ENCODE assay signal across 10 mouse cellular contexts in genomic region chr11:102991681-102992080, GRCm38 (mm10). TPM values are rescaled to one million over a fixed set of nuclear protein-coding genes. Genes with fewer than 3 reads are reported as not detected.
A peak's percentile ranks its signal among the peaks of the same experiment; 100 is the strongest.
DNase-seq lines count a peak whose midpoint lies in the region; ATAC-seq and TF ChIP-seq lines count a peak whose summit lies in the region.
"Had no signal": no experiment of that assay in that cellular context is flagged by ENCODE, and none has a peak within 500 bp of the region (broad histone marks: within the 10 kb centered on the region; RNA-seq: fewer than 3 reads in every experiment).

No protein-coding gene starts in this region.

- peaks cover 29% of the 10 kb centered on the region for H3K36me3 ChIP-seq in heart, embryonic 10.5 days
- peaks cover 18% of the 10 kb centered on the region for H3K36me3 ChIP-seq in ES-Bruce4 (ENCODE audit: control insufficient read depth, insufficient read depth, low read length, poor library complexity, severe bottlenecking)
- peaks cover 29% of the 10 kb centered on the region for H3K36me3 ChIP-seq in forebrain, postnatal 0 days (ENCODE audit: insufficient read depth)

- TF ChIP-seq POLR2A in ES-Bruce4 (IDR thresholded peaks at IDR 0.05; ENCODE audit: insufficient read depth, low read length): no peak

- TF ChIP-seq EP300 in ES-Bruce4 (IDR thresholded peaks at IDR 0.05; ENCODE audit: insufficient read depth, low read depth, low read length): no peak

- no peak for TF ChIP-seq CTCF in ES-Bruce4 (IDR thresholded peaks at IDR 0.05; ENCODE audit: low read depth, low read length)
- no peak for TF ChIP-seq CTCF in forebrain, postnatal 0 days (IDR thresholded peaks at IDR 0.05; ENCODE audit: low read depth)

- peak overlapping the region; percentile 35 for H3K4me2 ChIP-seq in forebrain, postnatal 0 days (ENCODE audit: low read depth)

- 0 out of 2 replicates have a peak, but pooled peaks have one; percentile 19 for ATAC-seq in forebrain, postnatal 0 days

- DNase-seq in heart, embryonic 10.5 days (ENCODE audit: low spot score): no peak
- DNase-seq in heart, adult 8-10 months (ENCODE audit: low spot score): no peak
- DNase-seq in forebrain, postnatal 0 days: peak; percentile 25
- DNase-seq in mesoderm, embryonic 11.5 days (ENCODE audit: low read depth, low spot score): peak; percentile 50
- no peak for DNase-seq in testis, postnatal 14 days (ENCODE audit: low spot score)
- no peak for DNase-seq in adrenal gland, postnatal 4 days (ENCODE audit: low spot score in 2 of 2)
- DNase-seq in adrenal gland, adult 18-20 months (ENCODE audit: low spot score in 2 of 2): no peak
- DNase-seq: adrenal gland, adult 8-10 months had no signal

- H3K27me3 ChIP-seq in heart, embryonic 10.5 days (ENCODE audit: insufficient read depth, poor library complexity, severe bottlenecking): peaks cover 53% of the 10 kb centered on the region
- H3K27me3 ChIP-seq in ES-Bruce4 (ENCODE audit: control insufficient read depth, insufficient read depth, low read length, poor library complexity, severe bottlenecking): no peaks in the 10 kb centered on the region; the same call in 1 of the 2 replicates
- H3K27me3 ChIP-seq in forebrain, postnatal 0 days (ENCODE audit: insufficient read depth, low read length): peaks cover 8% of the 10 kb centered on the region

- H3K9ac ChIP-seq in ES-Bruce4 (ENCODE audit: low read depth, poor library complexity, severe bottlenecking): peak overlapping the region; percentile 12; the same call in 1 of the 2 replicates
- H3K9ac ChIP-seq in forebrain, postnatal 0 days: no peak overlapping the region

- 1% methylated on average over 16 of the region's 16 CpGs for WGBS in heart, embryonic 10.5 days
- WGBS in forebrain, postnatal 0 days: 4% methylated on average over 16 of the region's 16 CpGs

- peak overlapping the region; percentile 49 for H3K27ac ChIP-seq in heart, embryonic 10.5 days
- no peak overlapping the region for H3K27ac ChIP-seq in ES-Bruce4 (ENCODE audit: insufficient read depth, low read length)
- H3K27ac ChIP-seq in forebrain, postnatal 0 days (ENCODE audit: low read depth, low read length): no peak overlapping the region
- H3K27ac ChIP-seq: macrophage had no signal

- H3K4me1 ChIP-seq in heart, embryonic 10.5 days: peaks cover 28% of the 10 kb centered on the region
- H3K4me1 ChIP-seq in ES-Bruce4 (ENCODE audit: control insufficient read depth, insufficient read depth, low read length): peaks cover 2% of the 10 kb centered on the region
- H3K4me1 ChIP-seq in forebrain, postnatal 0 days (ENCODE audit: insufficient read depth): 0 out of 2 replicates have a peak, but pooled peaks cover 13% of the 10 kb centered on the region

- no peaks in the 10 kb centered on the region for H3K9me3 ChIP-seq in heart, embryonic 10.5 days
- H3K9me3 ChIP-seq in ES-Bruce4 (replicated peaks; ENCODE audit: control insufficient read depth, insufficient read depth, low read length, poor library complexity, severe bottlenecking): no peaks in the 10 kb centered on the region
- no peaks in the 10 kb centered on the region for H3K9me3 ChIP-seq in forebrain, postnatal 0 days (ENCODE audit: low read length)

- H3K4me3 ChIP-seq in heart, embryonic 10.5 days: peak overlapping the region; percentile 52
- H3K4me3 ChIP-seq in ES-Bruce4 (ENCODE audit: low read depth, low read length): peak overlapping the region; percentile 25; the same call in 1 of the 2 replicates
- no peak overlapping the region for H3K4me3 ChIP-seq in forebrain, postnatal 0 days (ENCODE audit: low read depth, low read length)

RNA-seq across cellular contexts. Expression of gene Nmt1, which starts 36.3 kb away (rescaled TPM):
- 58.4 and 59.0 TPM in 2 replicates for polyA plus RNA-seq in heart, embryonic 10.5 days (2016; fragmentation: Nextera tagmentation; extraction: Ambion mirVana)
- 10 to 100 TPM; 67.2 to 74.7 (median 70.0) TPM for total RNA-seq in heart, adult 8-10 months (2022)
- 101 TPM in 2 replicates for polyA plus RNA-seq in ES-Bruce4 (2011; ENCODE audit: insufficient read depth, insufficient read length, low read depth, missing spikeins)
- 63.2 and 64.1 TPM in 2 replicates for total RNA-seq in forebrain, postnatal 0 days (2014; rRNA removed)
- 35.0 and 36.7 TPM in 2 replicates for polyA plus RNA-seq in forebrain, postnatal 0 days (2015; fragmentation: Nextera tagmentation; extraction: Ambion mirVana)
- total RNA-seq in adrenal gland, postnatal 4 days (2021): 10 to 100 TPM; 77.3 to 79.8 TPM
- 100 to 1,000 TPM in 1 of 2 experiments, 10 to 100 TPM in 1; 97.0 to 100 TPM for total RNA-seq in adrenal gland, adult 18-20 months (2021)

RNA-seq across cellular contexts. Expression of gene Dcakd, which starts 36.5 kb away (rescaled TPM):
- polyA plus RNA-seq in heart, embryonic 10.5 days (2016; fragmentation: Nextera tagmentation; extraction: Ambion mirVana): 113 and 137 TPM in 2 replicates
- total RNA-seq in heart, adult 8-10 months (2022): 10 to 100 TPM; 54.2 to 95.5 (median 77.9) TPM
- polyA plus RNA-seq in ES-Bruce4 (2011; ENCODE audit: insufficient read depth, insufficient read length, low read depth, missing spikeins): 120 and 134 TPM in 2 replicates
- 136 and 148 TPM in 2 replicates for total RNA-seq in forebrain, postnatal 0 days (2014; rRNA removed)
- 173 and 191 TPM in 2 replicates for polyA plus RNA-seq in forebrain, postnatal 0 days (2015; fragmentation: Nextera tagmentation; extraction: Ambion mirVana)
- 100 to 1,000 TPM; 114 to 126 TPM for total RNA-seq in adrenal gland, postnatal 4 days (2021)
- 10 to 100 TPM; 44.7 to 54.1 TPM for total RNA-seq in adrenal gland, adult 18-20 months (2021)

RNA-seq across cellular contexts. Expression of gene C1ql1, which starts 45.2 kb away (rescaled TPM):
- polyA plus RNA-seq in heart, embryonic 10.5 days (2016; fragmentation: Nextera tagmentation; extraction: Ambion mirVana): 0.34 and 0.98 TPM in 2 replicates
- total RNA-seq in heart, adult 8-10 months (2022): not detected
- 4.8 and 5.9 TPM in 2 replicates for polyA plus RNA-seq in ES-Bruce4 (2011; ENCODE audit: insufficient read depth, insufficient read length, low read depth, missing spikeins)
- total RNA-seq in forebrain, postnatal 0 days (2014; rRNA removed): 10.3 and 11.8 TPM in 2 replicates
- polyA plus RNA-seq in forebrain, postnatal 0 days (2015; fragmentation: Nextera tagmentation; extraction: Ambion mirVana): 3.9 and 5.4 TPM in 2 replicates
- total RNA-seq in adrenal gland, postnatal 4 days (2021): 10 to 100 TPM; 52.6 to 56.8 TPM
- 10 to 100 TPM; 49.2 to 60.0 TPM for total RNA-seq in adrenal gland, adult 18-20 months (2021)
- polyA plus RNA-seq: macrophage had no signal

Comparison
In these comparisons a context has a peak if more than half of its experiments do, and no peak if none do; other contexts are left out.
1. DNase-seq: peak in forebrain, postnatal 0 days (single experiment) and mesoderm, embryonic 11.5 days (single experiment); none in heart, embryonic 10.5 days (single experiment), heart, adult 8-10 months (single experiment), testis, postnatal 14 days (single experiment), adrenal gland, postnatal 4 days (0 of 2) and adrenal gland, adult 18-20 months (0 of 2).
2. RNA of gene C1ql1, which starts 45.2 kb away (total RNA-seq): 49.2 to 60.0 TPM in adrenal gland, adult 18-20 months, 52.6 to 56.8 TPM in adrenal gland, postnatal 4 days and 10.3 to 11.8 TPM in forebrain, postnatal 0 days; not detected in heart, adult 8-10 months; every median in the first group is over 10 times any median in the second.